Mouse (Mus musculus) embryonic facial prominence, embryonic 13.5 days (tissue): Measurements from ENCODE around the gene Duoxa1. TPM values are rescaled to one million over a fixed set of nuclear protein-coding genes. Genes with fewer than 3 reads are reported as not detected.

Experiments
- ATAC-seq: fragments of 200-750 bp; cut with Nextera tagmentation; 2 replicates; pipeline ENCODE4 v1.8.0; 2017; ENCODE audit warnings: low read depth; ENCODE audit not compliant: insufficient number of reproducible peaks, insufficient read depth, low FRiP score, low TSS enrichment
- H3K27ac ChIP-seq: fragments of 300-500 bp; sonication (generic); 2 replicates; pipeline ENCODE4 v1.5.1; 2015; ENCODE audit warnings: moderate library complexity, mild to moderate bottlenecking, inconsistent platforms
- H3K27me3 ChIP-seq: fragments of 300-500 bp; sonication (generic); 2 replicates; pipeline ENCODE4 v1.6.1; 2015; ENCODE audit warnings: mild to moderate bottlenecking, inconsistent platforms
- H3K36me3 ChIP-seq: fragments of 300-500 bp; sonication (generic); 2 replicates; pipeline ENCODE4 v1.6.1; 2015; ENCODE audit warnings: mild to moderate bottlenecking, inconsistent platforms
- H3K4me1 ChIP-seq: fragments of 300-500 bp; sonication (generic); 2 replicates; pipeline ENCODE4 v1.6.1; 2015; ENCODE audit warnings: inconsistent platforms
- H3K4me2 ChIP-seq: fragments of 300-500 bp; sonication (generic); 2 replicates; pipeline ENCODE4 v1.6.1; 2015; ENCODE audit warnings: moderate library complexity, mild to moderate bottlenecking, inconsistent platforms
- H3K4me3 ChIP-seq: fragments of 300-500 bp; sonication (generic); 2 replicates; pipeline ENCODE4 v1.5.1; 2015; ENCODE audit warnings: mild to moderate bottlenecking, inconsistent platforms
- H3K9ac ChIP-seq: fragments of 300-500 bp; sonication (generic); 2 replicates; pipeline ENCODE4 v1.6.1; 2015; ENCODE audit warnings: mild to moderate bottlenecking, inconsistent platforms
- H3K9me3 ChIP-seq: fragments of 300-500 bp; sonication (generic); 2 replicates; pipeline ENCODE4 v1.6.1; 2016; ENCODE audit warnings: inconsistent platforms
- WGBS: fragments of 180-500 bp; shearing (Covaris S2); methylation state at CpG from one replicate; pipeline ENCODE4 v1.1.7; 2015; ENCODE audit warnings: mixed read lengths; 5-methylcytosine and 5-hydroxymethylcytosine counted together
- polyA plus RNA-seq: library from polyadenylated mRNA; unstranded; fragments of >200 nt; fragmentation: Nextera tagmentation; extraction: Ambion mirVana; gene quantifications from 2 replicates; pipeline ENCODE4 v1.2.1, GENCODE M21; 2015

Duoxa1 gene
- polyA plus RNA-seq, 1 experiment from 2014 or later = 1.6 TPM

GRCm38 (mm10) chr2:122325361-122325760 is 11.8 kb upstream of the Duoxa1 start:
- 49% methylated on average over 2 of the region's 2 CpGs for WGBS
- no peak overlapping the region for H3K27ac ChIP-seq
- no peaks in the 10 kb centered on the region for H3K36me3 ChIP-seq
- no peak for ATAC-seq
- H3K4me2 ChIP-seq = no peak overlapping the region
- H3K4me1 ChIP-seq = no peaks in the 10 kb centered on the region
- H3K9ac ChIP-seq = no peak overlapping the region
- H3K4me3 ChIP-seq = no peak overlapping the region
- no peaks in the 10 kb centered on the region for H3K9me3 ChIP-seq
- no peaks in the 10 kb centered on the region for H3K27me3 ChIP-seq

GRCm38 (mm10) chr2:122324586-122324985 is 11.1 kb upstream of the Duoxa1 start:
- no peaks in the 10 kb centered on the region for H3K36me3 ChIP-seq
- WGBS = 80% methylated on average over 3 of the region's 3 CpGs
- H3K4me3 ChIP-seq = no peak overlapping the region
- no peak for ATAC-seq
- no peaks in the 10 kb centered on the region for H3K27me3 ChIP-seq
- H3K9me3 ChIP-seq = no peaks in the 10 kb centered on the region
- H3K27ac ChIP-seq = no peak overlapping the region
- no peak overlapping the region for H3K9ac ChIP-seq
- no peaks in the 10 kb centered on the region for H3K4me1 ChIP-seq
- H3K4me2 ChIP-seq = no peak overlapping the region

GRCm38 (mm10) chr2:122323960-122324359 is 10.4 kb upstream of the Duoxa1 start:
- no peak overlapping the region for H3K9ac ChIP-seq
- H3K27ac ChIP-seq = no peak overlapping the region
- no peaks in the 10 kb centered on the region for H3K36me3 ChIP-seq
- H3K9me3 ChIP-seq = no peaks in the 10 kb centered on the region
- H3K4me3 ChIP-seq = no peak overlapping the region
- ATAC-seq = no peak
- no peaks in the 10 kb centered on the region for H3K27me3 ChIP-seq
- whole genome bisulfite sequencing = 60% methylated on average over 3 of the region's 3 CpGs
- H3K4me1 ChIP-seq = no peaks in the 10 kb centered on the region
- no peak overlapping the region for H3K4me2 ChIP-seq

GRCm38 (mm10) chr2:122317384-122317783 is 3.9 kb upstream of the Duoxa1 start:
- no peak overlapping the region for H3K9ac ChIP-seq
- H3K4me2 ChIP-seq = no peak overlapping the region
- H3K4me3 ChIP-seq = no peak overlapping the region
- H3K27me3 ChIP-seq = peaks cover 45% of the 10 kb centered on the region
- no peak overlapping the region for H3K27ac ChIP-seq
- H3K4me1 ChIP-seq = peaks cover 15% of the 10 kb centered on the region
- no peaks in the 10 kb centered on the region for H3K9me3 ChIP-seq
- ATAC-seq = no peak
- WGBS = 81% methylated on average over 4 of the region's 4 CpGs
- no peaks in the 10 kb centered on the region for H3K36me3 ChIP-seq

- Histone ChIP-seq H3K9ac (no peak within 1 kb of the TSS), H3K36me3 (no peaks in the 10 kb centered on the region), H3K27me3 (peaks cover 63% of the 10 kb centered on the region), H3K4me1 (peaks cover 15% of the 10 kb centered on the region), H3K27ac (no peak within 1 kb of the TSS), H3K4me3 (no peak within 1 kb of the TSS), H3K4me2 (no peak within 1 kb of the TSS), H3K9me3 (no peaks in the 10 kb centered on the region)
- 88% methylated on average over 7 of the region's 7 CpGs for WGBS
- ATAC-seq = no peak
Observed at GRCm38 (mm10) chr2:122315372-122315771, 1.8 kb upstream of the Duoxa1 start, which contains the start of gene Duox1. TSS of gene Duox1 (plus strand) at chr2:122315672.

GRCm38 (mm10) chr2:122312722-122313417 is 660 bp downstream of the Duoxa1 start:
- Histone ChIP-seq H3K27ac (no peak overlapping the region), H3K27me3 (peaks cover 73% of the 10 kb centered on the region), H3K4me1 (peaks cover 15% of the 10 kb centered on the region), H3K4me2 (peak overlapping the region; percentile 66), H3K9ac (peak overlapping the region; percentile 32; the same call in 1 of the 2 replicates), H3K9me3 (no peaks in the 10 kb centered on the region), H3K36me3 (no peaks in the 10 kb centered on the region), H3K4me3 (peak overlapping the region; percentile 33)
- WGBS = 4% methylated on average over 27 of the region's 27 CpGs
- no peak for ATAC-seq

GRCm38 (mm10) chr2:122311561-122311960 is 2.0 kb downstream of the Duoxa1 start:
- Histone ChIP-seq H3K4me3 (no peak overlapping the region), H3K9ac (no peak overlapping the region), H3K27me3 (peaks cover 75% of the 10 kb centered on the region), H3K9me3 (no peaks in the 10 kb centered on the region), H3K4me1 (peaks cover 19% of the 10 kb centered on the region), H3K27ac (no peak overlapping the region), H3K4me2 (no peak overlapping the region), H3K36me3 (no peaks in the 10 kb centered on the region)
- ATAC-seq = no peak
- 60% methylated on average over 2 of the region's 2 CpGs for WGBS

- H3K9me3 ChIP-seq = no peaks in the 10 kb centered on the region
- no peak overlapping the region for H3K4me3 ChIP-seq
- H3K4me1 ChIP-seq = peaks cover 20% of the 10 kb centered on the region
- H3K27ac ChIP-seq = no peak overlapping the region
- peaks cover 88% of the 10 kb centered on the region for H3K27me3 ChIP-seq
- H3K36me3 ChIP-seq = no peaks in the 10 kb centered on the region
- no peak overlapping the region for H3K4me2 ChIP-seq
- no peak for ATAC-seq
- 44% methylated on average over 3 of the region's 3 CpGs for WGBS
- no peak overlapping the region for H3K9ac ChIP-seq
Observed at GRCm38 (mm10) chr2:122309647-122310046, 3.9 kb downstream of the Duoxa1 start.

- 57% methylated on average over 4 of the region's 4 CpGs for WGBS
- Histone ChIP-seq H3K4me3 (no peak overlapping the region), H3K4me1 (peaks cover 17% of the 10 kb centered on the region), H3K27me3 (peaks cover 88% of the 10 kb centered on the region), H3K36me3 (no peaks in the 10 kb centered on the region), H3K4me2 (no peak overlapping the region), H3K9me3 (no peaks in the 10 kb centered on the region), H3K9ac (no peak overlapping the region), H3K27ac (no peak overlapping the region)
- ATAC-seq = no peak
Observed at GRCm38 (mm10) chr2:122306184-122306583, 7.3 kb downstream of the Duoxa1 start.

- 76% methylated on average over 16 of the region's 16 CpGs for WGBS
- no peak for ATAC-seq
Observed at GRCm38 (mm10) chr2:122305097-122305892, 8.2 kb downstream of the Duoxa1 start.

GRCm38 (mm10) chr2:122304544-122304943 is 9.0 kb downstream of the Duoxa1 start:
- Histone ChIP-seq H3K27ac (no peak overlapping the region), H3K9me3 (no peaks in the 10 kb centered on the region), H3K9ac (no peak overlapping the region), H3K4me3 (no peak overlapping the region), H3K27me3 (peaks cover 98% of the 10 kb centered on the region), H3K4me2 (no peak overlapping the region), H3K4me1 (peaks cover 24% of the 10 kb centered on the region), H3K36me3 (no peaks in the 10 kb centered on the region)
- no peak for ATAC-seq
- WGBS = 92% methylated on average over 6 of the region's 6 CpGs

More at GRCm38 (mm10) chr2:122305097-122305892, 8.2 kb downstream of the Duoxa1 start:
- no peak overlapping the region for H3K4me2 ChIP-seq
- H3K27me3 ChIP-seq = peaks cover 90% of the 10 kb centered on the region
- no peaks in the 10 kb centered on the region for H3K9me3 ChIP-seq
- H3K36me3 ChIP-seq = no peaks in the 10 kb centered on the region
- no peak overlapping the region for H3K9ac ChIP-seq
- peaks cover 24% of the 10 kb centered on the region for H3K4me1 ChIP-seq
- no peak overlapping the region for H3K27ac ChIP-seq
- H3K4me3 ChIP-seq = no peak overlapping the region
